Mouse (Mus musculus): ENCODE measurements around the gene Igfn1.
A peak's percentile ranks its signal among the peaks of the same experiment; 100 is the strongest.

Gene Igfn1

GRCm38 (mm10) chr1:136006292-136006748 is at the start of gene Igfn1:
Gene Igfn1, minus strand, starts transcription at chr1:136006342.
- no peak for DNase-seq

DNA sequence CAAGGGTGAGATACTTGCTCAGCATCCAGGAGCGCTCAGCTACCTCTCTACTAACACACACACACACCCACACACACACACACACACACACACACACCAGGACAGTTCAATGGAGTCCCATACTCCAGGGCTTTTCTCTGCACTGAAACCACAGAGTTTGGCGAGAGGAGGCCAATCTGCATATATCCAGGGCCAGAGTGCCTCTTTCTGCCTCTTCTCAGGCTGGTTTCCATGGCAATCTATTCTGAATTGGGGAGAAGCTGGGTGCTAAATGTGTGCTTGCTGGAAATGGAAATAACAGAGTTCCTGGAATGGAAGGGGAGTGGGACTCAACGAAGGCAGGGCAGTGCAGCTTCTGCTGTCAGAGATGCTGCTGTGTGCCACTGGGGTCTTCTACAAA is 49.6 kb upstream of the Igfn1 start:
- no peak for DNase-seq

GRCm38 (mm10) chr1:136052547-136052946 is 46.4 kb upstream of the Igfn1 start, which contains the start of gene Cacna1s:
Gene Cacna1s, plus strand, starts transcription at chr1:136052750.
- DNase-seq = no peak

DNA sequence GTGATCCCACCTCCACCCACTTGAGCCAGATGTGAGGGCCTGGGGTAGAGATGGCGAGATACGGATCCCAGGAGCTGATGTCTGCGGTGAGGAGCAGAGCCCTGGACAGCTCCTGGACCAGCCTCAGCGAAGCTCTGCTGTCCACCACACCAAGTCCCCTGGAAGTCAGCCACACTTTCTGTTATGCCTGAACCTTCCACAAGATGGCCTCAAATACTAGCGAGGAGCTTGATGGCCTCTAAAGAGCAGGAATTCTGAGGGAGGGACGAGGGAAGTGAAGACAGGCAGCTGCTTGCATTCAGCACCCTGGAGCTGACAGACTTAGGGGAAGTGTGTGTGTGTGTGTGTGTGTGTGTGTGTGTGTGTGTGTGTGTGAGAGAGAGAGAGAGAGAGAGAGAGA is 45.3 kb upstream of the Igfn1 start:
- DNase-seq = peak; percentile 30

- peak; percentile 50 for DNase-seq
Observed at GRCm38 (mm10) chr1:136051013-136051315, 44.8 kb upstream of the Igfn1 start.

DNA sequence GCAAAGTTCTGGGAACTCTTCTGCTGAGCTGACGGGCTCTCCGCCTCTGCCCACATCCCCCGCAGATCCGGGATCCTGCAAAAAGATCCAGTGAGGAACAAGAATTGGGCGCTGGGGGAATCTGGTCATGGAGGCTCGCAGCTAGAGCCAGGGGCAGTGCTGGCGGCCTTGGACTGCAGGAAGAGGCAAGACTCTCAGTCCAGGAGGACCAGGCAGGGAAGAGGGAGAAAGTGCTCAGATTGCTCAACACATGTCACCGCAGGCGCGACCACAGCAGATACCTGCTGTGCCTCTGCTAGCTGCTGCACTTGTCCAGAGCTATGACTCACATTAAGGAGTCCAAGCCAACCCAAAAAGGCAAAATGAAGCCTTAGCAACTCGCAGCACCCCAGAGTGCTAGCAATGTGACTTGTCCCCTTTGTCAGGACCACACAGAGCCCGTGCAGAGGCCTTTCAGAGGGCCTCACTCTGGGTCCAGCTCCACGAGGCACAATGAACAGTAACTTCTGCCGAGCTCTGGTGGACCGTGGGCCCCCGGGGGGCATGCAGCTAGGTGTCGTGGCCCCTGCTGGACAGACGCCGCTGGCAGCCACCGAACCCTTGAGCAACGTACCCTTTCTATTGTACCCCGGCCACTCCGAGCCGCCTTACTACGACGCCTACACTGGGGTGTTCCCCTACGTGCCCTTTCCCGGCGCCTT is 44.3 kb upstream of the Igfn1 start, which contains the start of gene Ascl5:
Gene Ascl5 (plus strand): TSS at position 493 of the 701 bp plus-strand sequence.
- no peak for DNase-seq

- DNase-seq = no peak
Observed at GRCm38 (mm10) chr1:136047894-136048293, 41.8 kb upstream of the Igfn1 start.

DNA sequence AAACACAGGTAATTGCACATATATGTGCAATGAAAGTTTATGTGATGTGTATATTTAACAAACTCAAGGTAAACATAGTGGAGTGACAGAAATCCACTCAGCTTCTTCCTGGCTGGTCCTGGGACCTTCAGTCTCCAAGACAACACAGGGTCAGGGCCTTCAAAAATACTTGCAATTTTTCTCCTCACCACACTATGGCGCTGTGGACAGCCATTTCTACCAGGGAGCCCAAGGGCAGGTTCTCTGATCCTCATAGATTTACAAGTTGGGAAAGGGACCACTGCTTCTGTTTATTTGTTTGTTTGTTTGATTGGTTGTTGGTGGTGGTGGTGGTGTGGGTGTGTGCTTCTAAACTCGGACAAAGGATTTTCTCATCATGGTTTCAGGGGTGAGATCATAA is 41.3 kb upstream of the Igfn1 start:
- no peak for DNase-seq

GRCm38 (mm10) chr1:136045774-136046173 is 39.6 kb upstream of the Igfn1 start:
- DNase-seq = peak; percentile 68

DNA sequence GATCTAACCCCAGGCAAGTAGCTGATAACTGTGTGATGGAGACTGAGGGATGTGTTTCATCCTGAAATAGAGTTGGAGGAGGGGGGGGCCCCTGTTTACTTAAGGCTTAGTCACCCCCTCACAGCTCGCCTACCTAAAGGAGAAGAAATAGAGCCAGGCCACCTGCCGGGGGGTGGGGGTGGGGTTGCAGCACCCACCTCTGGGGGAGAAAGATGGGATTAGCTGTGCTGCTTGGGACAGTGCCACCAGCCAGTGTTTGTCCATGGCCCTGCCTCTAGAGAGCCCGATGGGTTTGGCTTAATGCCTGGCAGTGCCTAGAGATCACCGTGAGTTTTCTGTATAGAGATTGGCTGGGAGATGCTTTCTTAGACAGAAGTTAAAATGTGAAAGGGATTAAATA is 34.7 kb upstream of the Igfn1 start:
- DNase-seq = no peak

GRCm38 (mm10) chr1:136040452-136040851 is 34.3 kb upstream of the Igfn1 start:
- no peak for DNase-seq

DNA sequence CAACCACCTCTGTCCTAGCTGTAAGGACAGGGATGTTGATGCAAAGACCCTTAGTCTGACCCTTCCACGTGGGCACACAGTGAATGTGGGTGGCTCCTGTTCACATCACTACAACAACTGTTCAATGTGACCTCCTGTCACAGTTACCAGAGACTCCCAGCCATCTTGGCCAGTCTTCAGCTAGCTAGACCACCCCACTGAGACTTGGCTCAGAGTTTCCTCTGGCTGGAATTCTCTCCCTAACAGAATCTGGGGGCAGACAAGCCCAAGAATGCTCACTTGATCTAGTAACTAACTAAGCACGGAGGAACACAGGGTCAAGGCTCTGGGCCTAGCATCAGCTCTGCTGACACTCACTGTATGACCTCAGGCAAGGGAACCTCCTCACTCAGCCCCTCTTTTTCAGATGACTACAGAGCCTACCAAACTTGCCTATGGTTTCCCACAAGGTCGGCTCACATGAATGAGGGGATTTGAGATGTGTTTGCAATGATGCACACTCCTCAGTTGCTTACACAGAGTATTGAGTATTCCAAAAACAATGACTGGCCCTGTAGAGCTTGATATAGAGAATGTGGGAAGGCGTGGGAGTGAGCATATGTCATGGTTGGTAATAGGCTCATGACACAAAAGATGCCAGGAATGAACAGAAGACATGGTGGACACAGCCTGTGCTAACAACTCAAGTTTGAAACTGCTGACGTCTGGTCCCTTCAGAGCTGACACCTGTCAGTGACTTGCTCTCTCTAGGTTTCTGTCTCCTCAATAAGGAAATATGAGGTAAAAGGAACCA is 32.8 kb upstream of the Igfn1 start:
- DNase-seq = no peak

DNA sequence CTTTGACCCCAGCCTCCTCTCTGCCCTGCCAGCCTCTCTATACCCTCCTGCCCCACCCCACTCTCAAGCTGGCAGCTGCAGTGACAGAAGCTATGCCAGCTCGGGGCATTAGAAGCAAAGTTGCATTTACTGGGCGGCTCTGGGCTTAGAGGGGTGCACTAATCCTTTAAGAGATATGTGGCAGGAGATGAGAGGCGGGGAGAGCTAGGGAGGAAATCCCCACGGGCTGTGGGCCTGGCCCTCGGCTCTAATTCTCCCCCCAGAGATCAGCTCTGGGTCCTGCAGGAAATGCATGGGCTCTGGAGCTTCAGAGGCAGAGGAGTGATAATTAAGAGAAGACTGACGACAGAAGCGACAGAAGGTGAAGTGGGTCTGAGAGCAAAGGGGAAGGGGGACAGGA is 26.8 kb upstream of the Igfn1 start:
- no peak for DNase-seq

DNA sequence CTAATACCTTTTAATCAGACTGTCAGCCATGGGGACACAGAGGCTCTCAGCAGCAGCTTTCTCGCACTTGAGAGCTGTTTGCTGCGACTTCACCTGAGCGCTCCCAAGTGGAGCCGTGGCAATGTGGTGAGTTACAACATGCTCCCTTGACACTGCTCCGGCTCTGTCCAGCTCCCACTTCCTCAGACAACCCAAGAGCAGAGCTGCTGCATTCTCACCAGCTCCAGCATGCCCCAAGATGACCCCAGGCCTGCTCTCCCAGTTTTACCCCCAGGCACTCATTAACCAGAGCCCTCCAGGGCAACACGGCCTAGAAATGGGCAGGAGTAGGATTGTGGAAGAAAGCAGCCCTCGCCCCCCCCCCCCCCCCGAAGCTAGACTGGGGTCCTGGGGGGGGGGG is 25.6 kb upstream of the Igfn1 start:
- DNase-seq = no peak

DNA sequence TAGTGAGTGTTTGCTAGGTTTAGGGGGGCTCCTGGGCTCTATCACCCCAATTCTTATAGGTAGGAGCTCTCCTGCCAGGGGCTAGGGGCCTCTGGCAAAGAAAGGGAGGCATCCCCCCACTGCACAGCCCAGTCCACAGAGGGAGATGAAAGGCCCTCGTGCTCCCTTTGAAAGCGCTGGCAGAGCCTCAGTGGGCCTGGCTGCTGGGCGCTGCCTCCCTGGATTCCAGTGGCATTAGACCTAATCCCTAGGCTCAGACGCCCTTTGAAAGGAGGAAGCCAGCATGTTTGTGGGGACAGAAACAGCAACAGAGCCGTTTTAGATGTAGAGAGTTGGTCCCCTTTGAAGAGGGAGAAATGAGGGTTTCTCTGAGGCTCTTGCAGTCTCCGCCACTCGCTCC is 24.1 kb upstream of the Igfn1 start:
- no peak for DNase-seq

DNA sequence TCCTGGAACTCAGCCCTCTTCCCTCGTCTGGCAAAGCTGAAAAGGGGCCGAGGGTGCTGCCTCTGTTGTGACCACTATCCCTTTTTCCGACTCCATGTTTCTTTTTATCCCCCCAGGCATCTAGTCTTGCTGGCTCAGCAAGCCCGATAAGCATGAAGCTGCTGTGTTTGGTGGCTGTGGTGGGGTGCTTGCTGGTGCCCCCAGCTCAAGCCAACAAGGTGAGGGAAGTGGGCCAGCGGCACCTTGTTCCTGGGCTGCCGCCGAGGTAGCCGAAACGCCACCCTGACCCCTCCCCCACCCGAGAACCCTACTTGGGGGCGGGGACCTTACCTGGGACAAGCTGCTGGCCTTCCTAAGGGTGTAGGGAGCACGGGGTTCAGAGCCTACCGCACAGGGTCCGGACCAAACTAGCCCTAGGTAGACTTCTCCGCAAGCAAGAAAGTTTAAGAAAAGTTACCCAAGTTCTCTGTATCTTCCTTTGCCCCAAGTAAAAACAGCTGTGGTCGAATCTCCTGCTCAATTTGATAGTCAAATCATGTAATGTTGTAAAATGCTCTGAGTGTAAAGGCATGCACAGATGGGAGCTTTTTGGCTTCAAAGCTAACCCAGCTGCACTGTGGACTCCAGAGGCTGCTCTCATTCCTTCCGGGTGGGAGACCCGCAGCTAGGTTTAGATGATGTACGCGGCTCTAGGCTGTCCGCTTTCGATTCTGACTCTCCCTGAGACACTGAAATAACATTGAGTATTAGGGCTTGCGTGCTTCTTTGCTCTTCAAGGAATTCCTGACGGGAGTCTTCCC is 12.4 kb upstream of the Igfn1 start:
- DNase-seq = peak; percentile 59

GRCm38 (mm10) chr1:136017907-136018313 is 11.8 kb upstream of the Igfn1 start:
- DNase-seq = peak; percentile 91

- DNase-seq = no peak
Observed at GRCm38 (mm10) chr1:136017307-136017706, 11.2 kb upstream of the Igfn1 start.

GRCm38 (mm10) chr1:136014796-136015502 is 8.8 kb upstream of the Igfn1 start:
- no peak for DNase-seq

DNA sequence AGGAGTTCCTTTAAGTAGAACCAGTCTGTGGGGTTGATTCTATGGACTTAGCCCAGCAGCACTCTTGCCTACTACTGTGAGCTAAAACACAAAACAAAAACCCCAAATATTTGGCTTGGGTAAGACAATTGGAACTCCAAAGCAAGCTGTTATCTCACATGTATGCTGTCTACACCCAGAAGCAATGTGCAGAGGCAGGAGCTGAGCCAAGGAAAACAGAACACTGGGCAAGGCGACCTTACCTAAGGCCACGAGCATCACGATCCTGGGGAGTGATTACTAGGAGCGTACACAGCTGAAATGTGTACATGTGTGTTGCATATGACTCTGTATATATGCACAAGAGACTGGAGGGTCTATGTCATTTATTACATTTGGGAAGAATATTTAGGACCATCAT is 7.4 kb upstream of the Igfn1 start:
- DNase-seq = no peak

DNA sequence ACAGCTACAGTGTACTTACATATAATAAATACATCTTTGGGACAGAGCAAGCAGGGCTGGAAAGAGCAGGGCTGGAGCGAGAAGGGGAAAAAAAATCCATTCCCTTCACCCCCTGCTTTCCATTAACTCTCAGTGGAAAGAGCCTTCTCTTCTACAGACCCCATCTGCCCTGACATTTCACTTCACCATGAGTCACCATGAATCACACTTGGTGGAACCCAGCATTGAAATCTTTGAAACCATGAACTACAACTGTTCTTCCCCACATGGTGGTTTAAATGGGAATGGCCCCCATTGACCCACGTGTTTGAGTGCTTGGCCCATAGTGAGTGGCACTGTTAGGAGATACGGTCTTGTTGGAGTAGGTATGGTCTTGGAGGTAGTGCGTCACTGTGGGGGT is 4.1 kb upstream of the Igfn1 start:
- DNase-seq = no peak

DNA sequence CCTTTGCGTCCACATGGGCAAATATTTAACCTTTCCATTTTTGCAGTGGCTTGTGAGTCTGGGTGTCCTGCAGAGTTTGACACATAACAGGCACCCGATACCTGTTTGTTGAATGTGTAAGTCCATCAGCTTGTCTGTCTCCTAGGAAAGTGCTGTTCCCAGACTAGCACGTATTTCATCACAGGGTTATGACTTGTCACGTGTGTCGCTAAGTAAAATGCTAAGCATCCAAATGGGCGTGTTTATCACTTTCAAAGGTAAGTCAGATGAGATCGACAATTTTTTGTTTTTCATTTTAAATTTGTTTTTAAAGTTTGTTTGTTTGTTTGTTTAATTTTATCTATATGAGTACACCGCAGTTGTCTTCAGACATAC is 2.0 kb upstream of the Igfn1 start:
- no peak for DNase-seq
